In genomic region chr6:134470857-134471256, GRCm38 (mm10) we compare ENCODE assay signal across 8 mouse cellular contexts.
DNase-seq lines count a peak whose midpoint lies in the region; ATAC-seq and TF ChIP-seq lines count a peak whose summit lies in the region.

No protein-coding gene starts in this region.

- peak; percentile 41 to 45 for DNase-seq in left cerebral cortex, adult 18-20 months (ENCODE audit: low spot score in 2 of 2)
- no peak for DNase-seq in left cerebral cortex, adult 9 months (ENCODE audit: low spot score in 2 of 2)
- peak; percentile 89 to 94 for DNase-seq in adrenal gland, adult (ENCODE audit: inconsistent age in 2 of 2, low spot score in 1 of 2)
- peak; percentile 84 to 87 for DNase-seq in heart, adult 18-20 months
- DNase-seq in kidney, postnatal 36 days, result peak; percentile 45 to 74
- DNase-seq in cerebellum, adult 9-11 months, result no peak

- no peaks in the 10 kb centered on the region for H3K27me3 ChIP-seq in lung, embryonic 16.5 days (ENCODE audit: control insufficient read depth, insufficient read depth, low read depth, low read length)
- no peaks in the 10 kb centered on the region for H3K27me3 ChIP-seq in testis, adult 2 months (ENCODE audit: control insufficient read depth, insufficient read depth, low read length)

- no peak for TF ChIP-seq POLR2A in testis, adult 2 months (IDR thresholded peaks at IDR 0.05; ENCODE audit: control insufficient read depth, low read depth, low read length)

- H3K36me3 ChIP-seq in lung, embryonic 16.5 days (ENCODE audit: control insufficient read depth, insufficient read depth, low read length), result peaks cover 16% of the 10 kb centered on the region; the same call in 1 of the 2 replicates
- H3K36me3 ChIP-seq in testis, adult 2 months (ENCODE audit: control insufficient read depth, insufficient read depth, low read length), result no peaks in the 10 kb centered on the region

- no peaks in the 10 kb centered on the region for H3K9me3 ChIP-seq in lung, embryonic 16.5 days (ENCODE audit: control insufficient read depth, low read length)

- no peak overlapping the region for H3K9ac ChIP-seq in lung, embryonic 16.5 days (ENCODE audit: low read length)

- WGBS in lung, embryonic 16.5 days, result 22% methylated on average over 14 of the region's 14 CpGs

- H3K4me3 ChIP-seq in lung, embryonic 16.5 days (ENCODE audit: low read length), result no peak overlapping the region
- no peak overlapping the region for H3K4me3 ChIP-seq in testis, adult 2 months (ENCODE audit: control insufficient read depth, low read depth, low read length)

- H3K4me1 ChIP-seq in lung, embryonic 16.5 days (replicated peaks; ENCODE audit: control insufficient read depth, insufficient read depth, low read length), result peaks cover 8% of the 10 kb centered on the region
- H3K4me1 ChIP-seq in testis, adult 2 months (ENCODE audit: control insufficient read depth, insufficient read depth, low read length), result no peaks in the 10 kb centered on the region

- peak; percentile 79 for ATAC-seq in lung, embryonic 16.5 days (ENCODE audit: low read depth)

- no peak for TF ChIP-seq CTCF in testis, adult 2 months (IDR thresholded peaks at IDR 0.05; ENCODE audit: control insufficient read depth, insufficient read depth, insufficient replicate concordance, low read depth, low read length)

- no peak overlapping the region for H3K4me2 ChIP-seq in lung, embryonic 16.5 days (ENCODE audit: low read depth, low read length)

- no peak overlapping the region for H3K27ac ChIP-seq in lung, embryonic 16.5 days (ENCODE audit: low read length)
- peak overlapping the region; percentile 59; the same call in 1 of the 2 replicates for H3K27ac ChIP-seq in testis, adult 2 months (ENCODE audit: control insufficient read depth, insufficient read depth, low read depth, low read length)

Comparison
In these comparisons a context has a peak if more than half of its experiments do, and no peak if none do; other contexts are left out.
1. DNase-seq: peak in left cerebral cortex, adult 18-20 months (2 of 2), adrenal gland, adult (2 of 2), heart, adult 18-20 months (2 of 2) and kidney, postnatal 36 days (2 of 2); none in left cerebral cortex, adult 9 months (0 of 2) and cerebellum, adult 9-11 months (single experiment).